Mouse (Mus musculus) right cerebral cortex, adult 18-20 months (tissue): Measurements from ENCODE around the gene Tln2.
"Not testable (repeated sequence)": the region's sequence is repeated elsewhere in the genome, so short reads cannot be mapped to it uniquely, and the experiment has no call there.

ENCODE experiments used
- DNase-seq: peaks from one replicate; pipeline ENCODE4 v3.0.0; 2022; ENCODE audit warnings: mixed read lengths

The Tln2 gene

DNA sequence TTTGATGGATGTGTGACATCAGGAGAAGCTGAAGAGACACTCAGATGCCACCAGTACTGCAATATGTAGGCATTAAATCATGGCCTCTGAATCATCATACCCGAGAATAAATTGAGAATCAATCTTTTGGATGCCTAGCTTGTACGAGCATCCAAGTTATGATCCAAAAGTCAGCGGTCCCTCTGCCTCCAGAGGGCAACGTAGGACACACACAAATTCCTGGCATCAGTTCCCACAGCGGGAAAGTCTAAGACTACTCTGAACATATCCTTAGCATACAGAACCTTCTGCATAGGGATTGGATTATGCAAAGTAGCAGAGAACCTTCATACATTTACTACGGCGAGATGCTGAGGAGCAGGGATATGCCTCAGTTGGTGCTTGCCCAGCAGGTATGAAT lies 210.5 kb downstream of the Tln2 start:
- no peak for DNase-seq

DNA sequence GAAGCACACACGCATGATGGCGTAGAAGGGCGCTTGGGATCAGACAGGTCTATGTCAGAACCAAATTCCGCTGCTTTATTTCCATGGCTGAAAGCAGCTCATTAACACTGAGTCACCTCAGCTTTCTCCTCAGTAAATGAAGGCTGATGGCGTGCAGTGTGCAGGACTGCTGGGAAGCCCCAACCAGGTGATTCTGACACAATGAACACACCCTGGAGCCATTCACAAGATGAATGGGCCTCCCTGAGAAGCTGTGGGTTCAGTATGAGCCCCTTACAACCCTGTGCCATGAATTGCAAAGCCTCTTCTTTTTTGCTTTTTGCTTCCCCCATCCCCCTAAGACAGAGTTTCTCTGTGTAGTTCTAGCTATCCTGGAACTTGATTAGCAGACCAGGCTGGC lies 212.3 kb downstream of the Tln2 start:
- DNase-seq: no peak

DNA sequence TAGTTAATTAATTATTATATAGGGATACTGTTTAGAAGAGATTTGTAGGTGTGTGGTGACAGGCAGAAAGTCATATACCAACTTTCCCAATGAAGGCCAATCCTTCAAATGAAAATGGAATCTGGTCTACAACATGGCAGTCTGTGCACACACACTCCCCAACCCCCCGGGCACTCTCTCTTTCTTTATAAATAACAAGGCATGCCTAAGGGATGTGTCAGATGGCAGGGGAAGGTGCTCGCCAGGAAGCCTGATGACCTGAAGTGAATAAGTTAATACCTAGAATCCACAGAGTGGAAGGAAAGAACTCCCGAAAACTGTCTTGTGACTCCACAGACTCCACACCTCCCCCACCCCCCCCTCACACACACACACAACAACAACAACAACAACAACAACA lies 228.2 kb downstream of the Tln2 start:
- DNase-seq: no peak

DNA sequence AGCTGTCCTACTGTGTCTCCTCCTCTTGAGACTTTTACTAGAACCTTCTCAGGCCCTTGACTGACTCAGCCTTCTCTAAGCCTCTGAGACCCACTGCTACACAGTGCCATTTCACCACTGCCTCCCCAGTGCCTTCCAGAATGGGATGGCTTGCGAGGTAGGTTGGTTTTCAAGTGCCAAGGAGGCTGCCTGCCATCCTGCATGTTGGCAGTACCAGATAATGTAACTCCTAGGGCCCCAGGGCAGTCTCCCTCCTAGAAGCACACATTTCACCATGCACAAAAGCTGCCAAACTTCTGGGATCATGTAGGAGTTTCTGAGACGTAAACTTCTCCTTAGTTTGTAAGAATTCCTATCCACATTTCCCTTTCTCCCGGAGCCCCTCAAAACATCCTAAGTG lies 231.1 kb downstream of the Tln2 start:
- DNase-seq: no peak

DNA sequence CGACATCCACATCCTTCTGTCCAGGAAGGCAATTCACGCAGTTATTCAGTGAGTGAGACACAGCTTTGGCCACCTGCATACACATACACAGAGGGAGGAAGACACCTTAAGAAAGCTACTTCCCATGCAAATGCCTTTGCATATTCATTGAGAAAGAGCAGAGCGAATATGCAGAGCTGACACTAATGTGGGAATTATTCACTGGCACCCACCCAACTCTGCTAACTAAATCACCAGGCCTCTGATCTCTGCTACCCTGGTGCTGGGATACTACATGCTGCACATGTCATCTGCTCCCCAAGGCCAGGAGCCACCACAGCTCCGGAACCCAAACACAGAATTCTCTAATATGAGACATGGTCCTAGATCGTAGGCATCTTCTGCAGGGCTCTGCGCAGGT lies 237.6 kb downstream of the Tln2 start:
- DNase-seq: no peak

DNA sequence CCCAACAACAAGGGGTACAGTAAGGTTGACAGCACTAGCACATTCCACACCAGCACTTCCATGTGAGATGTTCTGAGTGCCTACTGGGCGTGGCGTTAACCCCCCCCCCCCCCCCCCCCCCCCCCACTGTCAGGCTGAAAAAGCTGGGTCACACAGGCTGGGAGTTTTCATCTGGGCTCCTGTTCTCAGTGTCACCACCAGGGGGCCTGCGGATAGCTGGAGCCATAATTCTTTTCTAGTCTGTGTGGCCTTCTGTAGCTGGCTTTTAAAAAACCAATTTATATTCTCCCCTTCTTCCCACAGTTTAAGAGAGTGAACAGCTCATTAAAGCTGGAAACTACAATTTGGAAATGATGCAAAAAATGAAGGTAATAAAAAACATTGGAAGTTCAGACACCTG lies 244.1 kb downstream of the Tln2 start:
- DNase-seq: peak; percentile 33

DNA sequence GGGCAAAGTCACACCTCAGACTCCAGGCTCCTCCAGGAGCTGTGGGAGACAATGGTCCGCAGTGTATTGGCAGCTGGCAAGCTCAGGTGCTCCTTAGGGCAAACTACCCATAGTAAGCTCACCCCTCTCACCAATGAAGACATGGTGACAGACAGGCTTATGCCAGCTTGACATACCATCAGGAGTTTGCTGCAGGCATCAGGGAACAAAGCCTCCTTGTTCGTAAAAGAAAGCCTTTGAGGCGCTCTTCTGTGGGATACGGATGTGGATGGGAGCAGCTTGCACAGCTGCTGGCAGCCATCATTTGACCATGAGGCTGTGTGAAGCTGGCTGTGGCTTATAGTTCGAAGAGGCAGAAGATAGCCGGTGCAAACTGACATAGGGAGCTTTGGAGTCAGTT lies 254.5 kb downstream of the Tln2 start:
- DNase-seq: no peak

DNA sequence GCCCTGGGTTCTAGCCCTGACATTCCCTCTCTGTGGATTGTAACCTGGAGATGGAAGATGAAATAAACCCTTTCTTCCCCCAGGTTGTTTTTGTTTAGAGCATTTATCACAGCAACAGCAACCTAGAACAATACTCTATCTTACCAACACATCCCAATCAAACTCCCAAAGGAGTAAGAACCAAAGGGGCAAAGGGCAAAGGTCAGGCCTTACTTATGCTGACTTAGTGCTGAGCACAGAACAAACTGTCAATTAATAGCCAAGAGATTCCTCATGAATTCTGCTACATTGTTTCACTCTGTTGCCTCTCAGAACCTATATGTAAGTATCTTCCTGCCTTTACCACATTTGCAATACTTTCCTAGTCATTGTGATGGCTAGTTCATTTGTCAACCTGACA lies 255.5 kb downstream of the Tln2 start:
- no peak for DNase-seq

DNA sequence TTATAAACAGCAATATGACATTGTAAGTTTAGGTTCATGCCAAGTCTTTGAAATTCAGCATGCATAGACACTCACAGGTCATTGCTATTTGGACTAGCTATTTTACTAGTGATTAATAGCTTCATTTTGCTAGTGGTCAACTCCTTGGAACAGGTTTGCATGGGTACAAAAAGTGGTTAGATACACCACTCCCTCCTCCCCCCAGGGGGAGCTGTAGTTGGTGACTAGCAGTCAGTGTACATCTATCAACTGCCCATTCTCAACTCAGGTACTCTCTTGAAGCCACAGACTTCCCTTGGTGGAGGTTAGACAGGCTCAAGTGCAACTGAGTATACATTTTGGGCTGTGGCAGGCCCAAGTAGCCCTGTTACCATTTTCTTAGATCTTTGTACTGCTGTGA lies 256.5 kb downstream of the Tln2 start:
- no peak for DNase-seq

DNA sequence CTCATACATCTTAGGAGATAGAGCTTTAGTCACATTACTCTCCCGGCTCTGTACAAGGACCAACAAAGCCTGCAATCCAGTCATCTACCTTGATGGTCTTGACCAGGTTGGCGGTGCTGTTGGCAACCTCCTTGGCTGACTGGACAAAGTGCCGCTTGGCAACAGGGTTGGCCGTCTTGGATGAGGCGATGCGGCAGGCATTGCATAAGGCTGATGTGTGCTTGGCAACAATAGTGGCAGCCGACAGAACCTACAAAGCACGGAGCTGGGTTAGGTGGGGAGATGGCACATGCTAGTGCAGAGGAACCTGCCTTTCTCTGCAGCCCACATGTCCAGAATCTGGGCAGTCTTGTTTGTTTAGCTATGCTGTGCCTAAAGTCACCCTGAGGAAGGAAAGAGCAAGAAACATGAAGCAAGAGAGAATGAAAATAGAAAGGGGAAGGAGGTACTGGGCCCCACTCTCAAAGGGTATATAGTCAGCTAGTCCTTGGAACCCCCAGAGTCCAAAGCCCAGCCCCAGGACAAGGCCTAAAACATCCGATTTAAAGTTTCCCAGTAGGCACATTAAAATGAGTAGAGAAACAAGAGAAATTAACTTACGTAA lies 257.0 kb downstream of the Tln2 start:
- no peak for DNase-seq

DNA sequence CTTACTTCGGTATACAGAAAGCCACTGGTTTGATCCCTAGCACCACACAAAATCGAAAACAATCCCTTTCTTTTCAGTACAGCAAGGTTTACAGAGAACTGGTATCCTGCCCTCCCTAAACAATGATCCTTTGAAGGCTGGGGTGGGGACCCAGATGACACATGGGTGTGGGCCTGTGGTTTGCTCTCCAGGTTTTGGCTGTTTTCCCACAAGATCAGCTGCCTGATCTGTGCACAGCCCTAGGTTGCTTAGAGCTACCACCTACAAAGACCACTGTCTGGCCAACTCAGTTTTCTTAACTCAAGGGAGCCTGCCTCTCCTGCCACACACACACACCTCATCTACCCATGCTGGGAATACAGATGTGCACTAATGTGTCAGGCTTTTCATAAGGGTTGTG lies 257.9 kb downstream of the Tln2 start:
- DNase-seq: no peak

DNA sequence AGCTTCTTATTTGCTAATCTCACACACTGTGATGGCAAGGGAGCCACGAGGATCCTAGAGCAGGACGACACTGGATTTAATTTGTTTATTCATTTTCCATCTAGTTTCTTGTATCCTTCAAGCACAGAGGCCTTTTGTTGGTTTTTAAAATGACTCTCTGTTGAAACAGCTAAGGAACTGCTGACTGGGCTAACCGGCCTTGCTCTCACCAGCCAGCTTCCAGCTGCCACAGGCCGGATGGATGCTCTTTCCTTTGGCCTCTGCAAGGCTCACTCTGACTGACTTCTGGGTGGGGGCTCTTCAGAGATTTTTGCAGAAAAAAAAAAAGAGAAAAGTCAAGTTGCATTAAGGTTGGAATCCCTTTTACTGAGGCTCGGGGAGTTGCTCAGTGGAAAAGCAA lies 258.7 kb downstream of the Tln2 start:
- peak; percentile 31 for DNase-seq

DNA sequence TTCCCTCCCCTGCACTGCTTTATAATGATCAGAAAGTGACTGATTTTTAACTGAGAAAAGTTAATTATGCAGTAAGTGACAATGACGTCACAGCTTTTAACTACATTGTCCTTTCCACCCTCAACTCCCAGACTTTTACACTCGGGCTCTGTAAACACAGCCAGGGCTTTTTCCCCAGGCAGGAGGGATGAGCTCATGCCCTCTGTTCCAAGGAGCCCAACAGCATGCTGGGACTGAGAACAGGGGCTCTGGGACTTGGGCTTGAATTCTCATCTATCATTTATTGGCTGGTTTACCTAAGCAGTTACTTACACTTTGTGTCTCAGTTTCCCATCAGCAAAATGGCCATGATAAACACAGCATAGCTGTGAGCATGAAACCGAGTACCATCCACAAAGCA lies 259.2 kb downstream of the Tln2 start:
- DNase-seq: no peak

DNA sequence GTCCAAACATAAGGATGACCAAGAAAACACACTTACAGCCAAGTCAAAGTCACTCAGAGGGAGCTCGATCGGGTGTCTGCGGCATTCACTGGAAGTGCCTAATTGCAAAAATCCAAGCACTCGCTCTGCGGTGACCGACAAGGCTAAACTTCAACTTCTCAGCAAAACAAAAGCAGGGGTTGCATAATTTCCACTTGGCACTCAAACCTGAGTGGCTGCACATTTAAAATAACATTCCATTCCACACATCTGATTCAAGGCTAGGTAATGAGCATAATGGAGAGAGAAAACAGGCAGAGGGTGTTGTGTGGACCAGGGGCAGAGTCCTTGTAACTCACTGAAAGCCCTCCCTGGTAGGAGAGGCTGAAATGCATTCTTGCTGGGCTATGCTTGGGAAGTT lies 260.3 kb downstream of the Tln2 start:
- DNase-seq: no peak

DNA sequence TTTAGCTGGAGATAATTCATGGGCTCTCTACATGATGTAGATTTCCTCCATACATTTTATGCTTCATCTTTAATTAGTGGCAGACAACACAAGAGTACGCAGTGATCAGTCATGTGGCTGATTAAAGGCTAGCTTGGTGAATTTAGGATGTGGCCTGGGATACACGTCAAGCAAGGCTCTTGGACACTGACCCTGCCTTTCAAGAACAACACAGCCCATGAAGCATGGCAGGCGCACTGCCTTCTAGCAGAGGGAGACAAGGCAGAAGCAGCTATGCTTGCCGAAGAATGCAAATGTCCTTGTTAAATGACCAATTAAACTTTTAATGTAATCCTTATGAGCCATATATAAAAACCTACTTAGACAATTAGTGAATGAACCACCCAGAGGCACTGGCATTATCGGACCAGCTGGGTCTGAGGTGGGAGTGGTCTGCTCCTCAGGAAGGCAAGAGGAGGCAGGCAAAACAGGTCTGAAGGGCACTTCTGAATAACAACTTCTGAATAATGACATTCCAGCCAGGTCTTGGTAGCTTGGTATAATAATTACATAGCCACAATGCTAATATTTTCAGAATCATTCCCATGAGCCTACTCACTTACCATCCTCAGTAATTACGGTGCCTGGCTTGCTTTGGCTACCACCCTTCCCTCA lies 262.1 kb downstream of the Tln2 start:
- DNase-seq: no peak

DNA sequence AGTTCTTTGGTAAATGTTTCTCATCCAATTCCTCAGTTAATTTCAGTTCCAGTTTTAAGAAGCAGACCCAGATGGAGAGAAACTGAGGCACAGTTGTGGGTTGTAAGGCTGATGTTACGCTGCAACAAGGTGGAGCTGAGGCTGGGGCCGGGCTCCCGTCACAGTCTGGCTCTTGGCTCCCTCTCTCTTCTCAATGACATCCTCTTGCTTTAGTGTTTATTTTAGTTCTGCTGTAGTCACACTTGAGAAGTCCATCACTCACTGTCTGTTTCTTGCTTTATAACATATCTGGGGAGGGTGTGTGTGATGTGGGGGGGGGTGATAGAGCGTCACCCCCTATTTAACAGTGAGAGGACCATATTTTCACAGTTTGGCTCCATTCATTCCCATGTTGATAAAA lies 272.0 kb downstream of the Tln2 start:
- DNase-seq: no peak

DNA sequence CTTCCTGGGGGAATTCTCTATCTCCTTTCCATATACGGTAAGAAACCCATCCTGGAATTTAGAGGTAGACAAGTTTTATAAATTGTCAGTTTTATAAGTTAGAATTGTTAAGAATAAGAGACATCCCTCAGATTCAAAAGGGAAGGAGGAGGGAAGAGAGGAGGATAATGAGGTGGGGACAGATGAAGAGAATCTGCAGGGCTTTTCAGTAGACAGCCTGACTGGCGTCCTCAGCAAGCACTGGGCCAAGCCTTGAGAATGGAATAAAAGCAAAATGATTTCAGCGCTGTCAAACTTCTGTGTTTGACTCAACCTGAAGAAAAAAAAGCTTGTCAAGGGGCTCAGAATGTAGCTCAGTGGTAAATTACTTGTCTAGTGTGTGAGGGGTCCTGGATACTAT lies 272.7 kb downstream of the Tln2 start:
- no peak for DNase-seq

DNA sequence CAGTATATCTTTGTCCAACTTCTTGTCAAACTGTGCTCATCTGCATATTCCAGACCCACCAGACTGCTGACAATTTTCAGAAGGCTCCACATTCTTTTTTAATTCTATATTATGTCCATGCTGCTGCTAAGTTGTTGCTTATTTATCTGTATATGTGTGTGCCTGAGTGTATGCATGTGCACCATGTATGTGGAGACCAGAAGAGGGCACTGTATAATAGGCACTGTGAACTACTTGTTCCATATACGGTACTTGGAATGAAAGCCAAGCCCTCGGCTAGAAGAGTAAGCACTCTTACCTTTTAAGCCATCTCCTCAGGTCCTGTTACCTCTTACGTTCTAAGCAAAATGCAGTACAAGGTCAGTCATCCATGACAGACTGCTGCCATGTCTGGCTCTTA lies 274.0 kb downstream of the Tln2 start:
- no peak for DNase-seq

DNA sequence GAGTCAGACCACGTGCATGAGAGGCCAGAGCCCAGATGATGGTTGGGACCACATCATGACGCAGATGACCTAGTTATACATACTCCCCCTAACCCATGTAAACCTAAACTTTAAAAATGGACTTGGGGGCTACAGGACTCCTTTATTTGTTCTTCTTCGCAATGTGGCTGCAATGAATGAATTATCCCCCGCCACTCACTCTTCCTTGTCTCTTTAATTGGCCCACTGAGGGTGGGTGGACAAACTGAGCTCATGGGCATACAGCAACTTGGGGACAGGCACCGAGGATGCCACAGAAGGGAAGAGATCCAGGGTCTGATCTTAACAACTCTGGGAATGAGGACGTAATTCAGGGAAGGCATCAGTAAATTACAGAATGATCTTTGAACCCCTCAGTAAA lies 277.7 kb downstream of the Tln2 start:
- no peak for DNase-seq

DNA sequence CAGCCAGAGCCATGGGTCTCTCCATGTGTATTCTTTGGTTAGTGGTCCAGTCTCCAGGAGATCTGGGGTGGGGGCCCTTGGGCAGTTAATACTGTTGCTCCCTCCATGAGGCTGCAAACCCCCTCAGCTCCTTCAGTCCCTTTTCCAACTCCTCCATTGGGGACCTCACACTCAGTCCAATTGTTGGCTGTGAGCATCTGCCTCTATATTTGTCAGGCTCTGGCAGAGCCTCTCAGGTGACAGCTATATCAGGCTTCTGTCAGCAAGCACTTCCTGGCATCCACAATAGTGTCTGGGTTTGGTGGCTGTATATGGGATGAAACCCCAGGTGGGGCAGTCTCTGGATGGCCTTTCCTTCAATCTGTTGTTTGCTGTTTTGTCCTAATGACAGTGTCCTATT lies 279.2 kb downstream of the Tln2 start:
- not testable (repeated sequence) for DNase-seq

DNA sequence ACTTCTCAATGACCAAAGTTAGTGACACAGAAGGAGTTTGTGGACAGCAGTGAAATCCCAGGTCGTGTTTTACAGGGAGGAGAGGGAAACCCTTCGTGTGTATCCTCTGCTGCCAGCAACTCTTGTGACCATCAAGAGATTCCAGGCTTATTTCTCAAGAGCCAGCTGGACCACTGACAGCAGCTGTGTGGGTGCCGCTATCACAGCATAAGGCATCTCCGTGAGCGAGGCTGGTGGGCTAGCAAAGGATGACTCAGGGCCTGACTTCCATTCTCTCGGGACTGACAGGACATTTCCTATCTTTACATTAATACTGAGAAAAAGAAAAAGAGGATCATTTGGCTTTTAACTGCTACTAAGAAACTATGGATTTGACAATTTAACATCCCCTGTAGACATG lies 283.1 kb downstream of the Tln2 start:
- DNase-seq: peak; percentile 54

DNA sequence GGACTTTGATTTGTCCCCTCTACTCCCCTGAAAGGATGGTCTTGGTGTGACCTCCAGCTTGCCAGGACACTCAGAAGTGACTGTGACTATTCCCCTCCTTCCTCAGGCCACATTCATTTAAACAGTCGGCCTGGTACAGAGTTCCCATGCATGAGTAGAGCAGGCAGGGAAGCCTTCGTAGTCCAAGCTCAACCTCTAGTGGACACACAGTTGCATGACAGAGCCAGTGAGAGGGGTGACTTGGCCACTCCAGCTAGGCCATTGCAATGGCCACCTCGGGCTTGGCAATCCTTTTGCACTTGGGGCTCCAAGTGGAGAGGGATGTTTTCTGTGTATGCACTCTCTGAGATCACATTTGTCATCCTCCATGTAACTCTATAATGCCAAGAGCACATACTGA lies 285.2 kb downstream of the Tln2 start:
- no peak for DNase-seq

DNA sequence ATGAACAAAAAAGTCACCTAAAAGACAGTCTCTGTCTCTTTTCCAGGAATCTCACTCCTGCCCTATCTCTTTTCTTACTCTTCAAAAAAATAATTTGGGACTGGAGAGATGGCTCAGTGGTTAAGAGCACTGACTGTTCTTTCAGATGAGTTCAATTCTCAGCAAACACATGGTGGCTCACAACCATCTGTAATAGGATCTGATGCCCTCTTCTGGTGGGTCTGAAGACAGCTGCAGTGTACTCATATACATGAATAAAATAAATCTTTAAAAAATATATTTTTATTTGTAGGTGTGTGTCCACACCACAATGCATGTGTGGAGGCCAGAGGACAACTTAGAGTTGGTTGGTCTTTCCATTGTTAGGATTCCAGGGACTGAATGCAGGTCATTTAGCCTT lies 286.1 kb downstream of the Tln2 start:
- DNase-seq: no peak

DNA sequence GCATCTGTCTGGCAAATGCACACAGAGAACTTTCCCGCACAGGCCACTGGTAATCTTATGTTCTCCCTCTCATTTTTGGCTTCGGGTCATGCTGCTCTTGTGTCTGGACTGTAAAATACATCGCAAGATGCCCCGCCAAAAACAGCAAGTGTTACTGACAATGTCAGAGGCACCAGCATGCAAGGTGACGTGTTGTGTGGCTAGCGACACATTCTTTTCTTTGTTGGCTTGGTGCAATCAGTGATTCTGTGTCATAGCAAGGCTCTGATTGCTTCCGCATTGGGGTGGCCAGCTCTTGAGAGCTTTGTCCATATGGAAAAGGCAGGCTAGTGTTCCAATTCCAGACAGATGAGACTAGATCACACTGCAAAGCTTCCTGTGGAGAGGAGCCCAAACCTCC lies 288.8 kb downstream of the Tln2 start:
- DNase-seq: no peak

DNA sequence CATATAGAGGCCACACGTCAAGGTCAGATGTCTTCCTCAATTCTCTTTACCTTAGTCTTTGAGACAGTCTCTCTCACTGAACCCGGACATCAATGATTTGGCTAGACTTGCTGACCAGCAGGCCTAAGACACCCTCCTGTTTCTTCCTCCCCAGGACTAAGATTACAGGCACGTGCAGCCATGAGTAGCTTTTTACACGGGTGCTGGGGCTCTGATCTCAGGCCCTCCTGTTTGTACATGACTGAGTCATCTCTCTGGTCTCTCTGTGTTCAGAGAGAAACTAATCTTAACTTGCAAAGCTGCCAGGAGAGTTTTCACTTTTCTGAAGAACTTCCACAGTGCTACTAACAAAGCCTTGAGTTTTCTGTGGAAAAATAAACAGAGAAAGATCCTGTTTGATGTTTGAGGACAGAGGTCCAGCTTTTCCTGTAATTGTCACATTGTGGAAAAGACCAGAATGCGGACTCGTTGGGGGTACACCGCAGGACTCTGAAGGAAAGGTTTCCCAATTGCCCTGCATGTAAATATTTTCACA lies 289.4 kb downstream of the Tln2 start:
- no peak for DNase-seq
